Mouse (Mus musculus) bone marrow macrophage, adult 2 months (primary cell): ENCODE results near the gene Wdr76.
"Not testable (repeated sequence)": the region's sequence is repeated elsewhere in the genome, so short reads cannot be mapped to it uniquely, and the experiment has no call there.

ENCODE experiments used
- CTCF ChIP-seq: IDR thresholded peaks from 2 replicates; pipeline ENCODE4 v1.5.1; 2012; ENCODE audit warnings: low read depth, mild to moderate bottlenecking, low read length, moderate library complexity
- POLR2A ChIP-seq: IDR thresholded peaks from 2 replicates; pipeline ENCODE4 v1.6.1; 2012; ENCODE audit warnings: mild to moderate bottlenecking, low read depth, low read length, borderline replicate concordance

DNA sequence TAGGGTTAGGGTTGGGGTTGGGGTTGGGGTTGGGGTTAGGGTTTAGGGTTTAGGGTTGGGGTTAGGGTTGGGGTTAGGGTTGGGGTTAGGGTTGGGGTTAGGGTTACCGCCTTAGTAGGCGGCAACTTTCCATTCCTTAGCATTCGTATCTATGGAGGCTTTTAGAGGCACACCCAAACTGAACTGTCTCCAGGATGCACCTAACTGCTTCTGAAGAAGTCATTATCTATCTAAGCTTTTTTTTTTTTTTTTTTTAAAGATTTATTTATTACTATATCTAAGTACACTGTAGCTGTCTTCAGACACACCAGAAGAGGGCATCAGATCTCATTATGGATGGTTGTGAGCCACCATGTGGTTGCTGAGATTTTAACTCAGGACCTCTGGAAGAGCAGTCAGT lies 16.3 kb downstream of the Wdr76 start:
- not testable (repeated sequence) for TF ChIP-seq CTCF, POLR2A
